Mouse (Mus musculus): Measurements from ENCODE around the gene Pde4d.

Pde4d gene

DNA sequence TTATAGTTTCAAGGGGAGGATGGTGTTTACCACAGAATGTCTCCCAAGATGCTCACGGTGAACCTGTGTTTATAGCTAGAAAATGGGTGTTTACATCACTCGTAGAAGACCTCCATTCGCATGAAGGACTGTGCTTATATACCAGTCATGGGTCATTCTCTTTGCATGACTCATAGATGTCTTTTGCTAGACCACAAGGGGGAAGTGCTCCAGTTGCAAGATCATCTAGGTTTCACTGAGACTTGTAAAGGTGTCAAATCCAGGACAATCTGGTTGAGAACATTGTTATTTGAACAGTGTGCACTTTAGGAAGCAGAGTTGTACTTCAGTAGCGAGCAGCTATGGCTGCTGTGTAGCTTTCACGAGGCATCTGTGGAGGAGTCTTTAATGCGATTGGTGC, 35.3 kb downstream of the Pde4d start:
- ChIA-PET CTCF (no interaction called here), POLR2A (interaction anchor here in 1 of 4 experiments (0.6 kb wide), 1 partner anchor 18 kb away, joined by 3 read pairs; no protein-coding TSS in a partner anchor)

DNA sequence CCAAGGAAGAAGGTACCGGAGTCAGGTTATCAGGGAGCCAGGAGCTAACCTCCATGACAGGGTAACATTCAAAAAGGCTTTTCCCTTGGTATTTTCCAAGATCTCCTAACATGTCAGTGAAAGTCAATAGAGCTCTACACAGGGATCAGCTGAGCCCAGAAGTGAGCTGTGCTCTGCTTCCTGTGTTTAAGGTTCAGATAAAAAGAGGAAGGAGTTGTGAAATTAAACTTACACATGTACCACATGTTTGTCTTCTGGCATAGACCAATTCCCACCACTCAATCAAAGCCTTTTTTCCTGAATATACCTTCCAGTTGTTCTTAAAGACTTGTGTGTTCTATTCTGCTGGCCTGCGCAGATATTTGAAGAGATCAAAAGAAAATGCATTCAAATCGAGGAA, 37.3 kb downstream of the Pde4d start:
- CTCF ChIA-PET: no interaction called here

DNA sequence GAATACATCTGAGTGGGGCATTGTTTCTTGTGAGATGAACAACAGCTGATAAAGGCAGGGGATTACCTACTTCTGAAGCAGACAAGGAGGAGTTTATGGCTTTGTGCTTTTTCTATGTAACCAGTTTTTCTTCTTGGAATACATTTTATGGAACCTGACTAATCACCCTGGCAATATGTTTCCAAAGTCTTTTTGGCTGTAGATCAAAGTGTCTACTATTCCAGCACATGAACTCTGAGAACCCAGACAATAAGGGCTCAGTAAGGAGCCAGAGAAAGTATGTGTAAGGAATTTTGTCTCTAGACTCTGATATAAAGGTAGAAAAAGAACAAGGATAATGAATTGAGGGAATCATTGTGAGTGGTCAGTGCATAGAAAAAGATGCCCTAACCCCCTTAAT, 40.1 kb downstream of the Pde4d start:
- ChIA-PET POLR2A (no interaction called here), CTCF (no interaction called here)

More for the DNA sequence above, 37.3 kb downstream of the Pde4d start:
- POLR2A ChIA-PET: interaction anchor here in 1 of 4 experiments (1.3 kb wide), 1 partner anchor 11 kb away, joined by 3 read pairs; no protein-coding TSS in a partner anchor

DNA sequence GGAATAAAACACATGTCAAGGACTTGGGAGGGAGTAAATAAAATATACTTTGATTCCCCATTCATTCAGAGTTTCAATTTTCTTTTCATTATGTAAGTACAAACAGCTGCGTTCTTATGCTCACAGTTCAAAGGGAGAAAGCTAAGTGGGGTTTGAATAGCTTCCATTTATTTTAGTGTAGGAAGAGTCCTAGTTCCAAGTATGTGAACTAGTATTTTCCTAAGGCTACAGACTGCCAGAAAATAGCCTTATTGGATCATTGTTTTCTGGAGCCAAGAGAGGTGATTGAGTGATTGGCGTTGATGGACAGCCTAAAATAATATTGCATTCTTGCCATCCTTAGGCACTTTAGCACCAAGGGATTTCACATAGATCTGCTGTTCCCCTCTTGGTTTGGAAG, 41.1 kb downstream of the Pde4d start:
- CTCF ChIA-PET: interaction anchor here in 1 of 4 experiments (0.7 kb wide), 1 partner anchor 1680 kb away, joined by 3 read pairs; no protein-coding TSS in a partner anchor
- POLR2A ChIA-PET: no interaction called here

DNA sequence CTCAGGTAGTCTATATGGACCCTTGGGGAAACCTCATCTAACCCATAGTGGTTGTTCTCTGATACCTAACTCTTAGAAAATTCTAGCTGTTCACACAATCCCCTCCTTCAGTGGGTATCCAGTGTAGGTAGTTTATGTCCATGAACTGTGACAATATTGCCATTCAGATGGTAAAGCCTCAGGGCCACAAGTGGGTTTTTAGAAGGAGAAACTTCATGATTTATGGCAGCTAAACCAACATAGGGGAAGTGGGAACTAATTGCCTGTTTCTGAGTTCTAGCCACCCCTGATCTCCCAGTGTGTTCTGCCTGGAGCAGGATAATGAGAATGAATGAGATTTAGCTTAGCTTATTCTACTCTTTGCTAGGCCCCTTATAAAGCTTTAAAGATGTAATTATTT, 43.1 kb downstream of the Pde4d start:
- ChIA-PET CTCF (no interaction called here), POLR2A (no interaction called here)

DNA sequence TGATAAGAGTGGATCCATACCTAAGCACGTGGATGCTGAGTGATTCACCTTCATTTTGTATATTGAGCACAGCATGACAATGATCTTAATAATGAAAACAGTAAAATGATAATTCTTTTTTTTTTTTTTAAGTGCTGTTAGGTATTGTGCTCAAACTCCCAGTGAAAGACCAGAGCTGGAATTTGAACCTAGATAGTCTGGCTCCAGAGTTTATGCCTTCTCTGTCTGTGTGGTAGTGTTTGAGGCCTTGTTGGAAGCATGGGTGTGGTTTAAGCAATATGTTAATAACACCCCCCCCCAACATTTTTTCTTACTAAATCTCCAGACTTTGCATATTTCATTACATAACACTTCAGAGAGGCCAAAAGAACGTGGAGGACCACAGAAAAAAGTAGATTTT, 44.6 kb downstream of the Pde4d start:
- ChIA-PET POLR2A (interaction anchor here in 1 of 4 experiments (0.8 kb wide), 1 partner anchor 181 kb away, joined by 3 read pairs; no protein-coding TSS in a partner anchor), CTCF (no interaction called here)

DNA sequence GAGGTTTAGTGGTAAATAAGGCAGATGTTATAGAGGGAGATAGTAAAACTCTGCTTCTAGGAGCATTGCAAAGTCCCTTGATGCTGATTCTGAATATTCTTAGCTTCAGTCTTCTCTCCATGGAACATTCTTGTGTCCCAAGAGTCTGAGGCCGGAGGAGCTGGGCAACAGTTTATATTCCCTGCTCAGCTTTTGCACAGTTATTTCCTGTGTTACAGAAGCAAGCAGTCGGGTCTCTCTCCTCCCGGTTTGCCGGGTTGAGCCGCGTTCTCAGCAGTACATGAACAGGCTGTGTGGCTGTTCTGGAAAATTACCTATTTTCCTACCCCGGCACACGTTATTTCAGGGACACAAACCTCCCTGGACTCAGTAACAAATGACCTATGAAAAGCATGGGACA, 48.0 kb downstream of the Pde4d start:
- POLR2A ChIA-PET: interaction anchor here in 1 of 4 experiments (0.6 to 1.2 kb wide), 2 partner anchors 11 to 142 kb away, joined by 3 read pairs; no protein-coding TSS in a partner anchor
- CTCF ChIA-PET: no interaction called here

DNA sequence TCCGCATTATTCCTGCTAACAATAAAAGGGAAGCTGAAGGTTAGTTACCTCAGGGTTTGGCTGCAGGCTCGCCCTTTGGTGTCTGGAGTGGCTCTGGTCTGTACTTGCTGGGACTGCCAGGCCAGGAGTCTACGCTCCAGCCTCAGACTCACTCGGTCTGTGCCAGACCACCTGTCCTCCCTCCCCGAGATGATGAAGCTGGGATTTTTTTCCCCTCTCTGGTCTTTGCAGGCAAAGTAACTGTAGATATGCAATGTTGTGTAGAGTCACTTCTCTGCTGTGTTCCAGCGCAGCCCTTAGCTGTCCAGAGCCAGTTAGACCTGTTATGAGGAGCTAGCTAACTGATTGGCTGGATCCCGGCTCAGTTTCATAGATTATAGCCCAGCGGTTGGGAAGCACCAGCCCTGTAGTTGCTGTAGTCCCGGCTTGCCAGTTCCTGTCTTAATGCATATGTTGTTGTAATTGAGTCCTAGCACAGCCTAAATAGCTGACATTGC, 48.5 kb downstream of the Pde4d start:
- ChIA-PET POLR2A (interaction anchor here in 1 of 4 experiments (0.6 to 1.2 kb wide), 2 partner anchors 11 to 141 kb away, joined by 3 read pairs; no protein-coding TSS in a partner anchor), CTCF (no interaction called here)

DNA sequence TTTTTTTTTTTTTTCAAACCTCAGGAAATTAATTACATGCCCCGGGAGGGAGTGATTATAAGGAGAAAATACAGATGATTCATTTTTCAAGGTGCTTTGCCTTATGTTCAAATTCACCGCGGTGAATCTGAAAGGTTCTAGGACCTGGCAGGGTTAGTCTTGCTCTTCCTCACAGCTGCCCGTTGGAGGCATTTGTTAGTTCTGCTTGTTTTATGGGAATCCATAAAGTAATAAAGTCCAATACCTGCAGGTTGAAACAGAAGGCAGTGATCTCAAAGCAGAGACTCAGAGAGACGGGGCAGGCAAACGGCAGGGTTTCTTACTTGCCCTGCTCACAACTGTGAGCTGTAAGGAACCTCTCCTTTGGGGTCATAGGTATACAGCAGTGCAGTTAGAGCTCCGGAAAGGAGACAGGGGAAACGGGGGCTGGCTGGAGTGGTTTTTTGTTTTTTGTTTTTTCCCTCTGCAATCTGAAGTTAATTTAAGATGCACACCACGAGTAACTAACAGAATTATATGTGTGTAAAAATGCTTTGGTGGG, 49.1 kb downstream of the Pde4d start:
- CTCF ChIA-PET: no interaction called here
- POLR2A ChIA-PET: interaction anchor here in 1 of 4 experiments (0.5 to 1.2 kb wide), 2 partner anchors 12 to 87 kb away, joined by 3 read pairs; no protein-coding TSS in a partner anchor

DNA sequence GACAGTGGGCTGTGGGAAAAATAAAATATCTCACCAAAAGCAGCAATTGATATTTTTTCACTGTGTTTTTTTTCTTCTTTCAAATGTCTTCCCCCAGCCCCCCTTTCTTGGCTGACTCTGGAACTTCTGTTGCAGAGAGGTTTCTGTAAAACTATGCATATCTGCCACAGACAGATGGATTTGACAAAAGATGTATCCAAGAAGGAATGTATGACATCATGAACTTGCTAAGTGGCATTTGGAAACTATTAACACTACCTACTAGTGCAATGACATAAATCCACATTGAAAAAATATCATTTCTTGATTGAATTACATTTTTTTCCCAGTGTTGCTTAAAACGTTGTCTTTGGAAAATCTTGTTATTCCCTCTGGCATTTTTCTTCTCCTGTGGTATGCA, 51.6 kb downstream of the Pde4d start:
- POLR2A ChIA-PET: no interaction called here
- CTCF ChIA-PET: no interaction called here

DNA sequence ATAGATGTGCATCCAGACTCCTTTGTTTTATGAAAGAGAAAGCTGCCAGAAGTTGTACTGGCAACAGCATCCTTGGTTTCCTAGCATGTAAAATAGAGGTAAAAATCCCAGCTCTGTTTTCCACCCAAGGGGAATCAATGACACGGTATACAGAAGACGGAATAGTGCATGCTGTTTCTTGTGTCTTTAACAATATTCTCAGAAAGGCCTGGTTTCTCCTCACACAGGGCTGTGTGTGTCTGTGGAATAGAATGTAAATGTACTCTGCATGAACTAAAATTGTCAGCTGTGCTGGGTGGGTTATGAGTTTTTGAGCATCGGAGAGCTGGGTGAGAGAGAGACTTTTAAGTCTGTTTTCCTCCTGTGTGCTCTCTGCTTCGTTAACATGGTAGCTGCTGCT, 74.8 kb downstream of the Pde4d start:
- CTCF ChIA-PET: no interaction called here
- POLR2A ChIA-PET: no interaction called here

DNA sequence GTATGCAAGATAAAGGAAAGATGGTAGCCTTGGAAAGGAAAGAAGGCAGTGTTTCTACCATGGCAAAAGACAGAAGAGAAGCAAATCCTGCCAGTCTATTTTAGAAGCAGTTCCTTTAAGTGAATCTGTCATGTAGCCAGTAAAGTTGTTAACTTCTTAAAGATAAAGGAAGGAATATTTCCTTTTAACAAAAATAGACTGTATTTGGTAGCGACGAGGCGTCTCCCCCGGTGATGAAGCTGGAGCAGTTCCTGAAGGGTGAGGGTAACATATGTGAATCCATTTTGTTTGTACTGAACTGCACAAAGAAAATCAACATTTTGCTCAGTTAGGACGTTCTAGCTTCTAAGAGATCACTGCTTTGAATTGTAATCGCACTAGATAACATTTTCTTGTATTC, 75.2 kb downstream of the Pde4d start:
- POLR2A ChIA-PET: no interaction called here
- CTCF ChIA-PET: no interaction called here

DNA sequence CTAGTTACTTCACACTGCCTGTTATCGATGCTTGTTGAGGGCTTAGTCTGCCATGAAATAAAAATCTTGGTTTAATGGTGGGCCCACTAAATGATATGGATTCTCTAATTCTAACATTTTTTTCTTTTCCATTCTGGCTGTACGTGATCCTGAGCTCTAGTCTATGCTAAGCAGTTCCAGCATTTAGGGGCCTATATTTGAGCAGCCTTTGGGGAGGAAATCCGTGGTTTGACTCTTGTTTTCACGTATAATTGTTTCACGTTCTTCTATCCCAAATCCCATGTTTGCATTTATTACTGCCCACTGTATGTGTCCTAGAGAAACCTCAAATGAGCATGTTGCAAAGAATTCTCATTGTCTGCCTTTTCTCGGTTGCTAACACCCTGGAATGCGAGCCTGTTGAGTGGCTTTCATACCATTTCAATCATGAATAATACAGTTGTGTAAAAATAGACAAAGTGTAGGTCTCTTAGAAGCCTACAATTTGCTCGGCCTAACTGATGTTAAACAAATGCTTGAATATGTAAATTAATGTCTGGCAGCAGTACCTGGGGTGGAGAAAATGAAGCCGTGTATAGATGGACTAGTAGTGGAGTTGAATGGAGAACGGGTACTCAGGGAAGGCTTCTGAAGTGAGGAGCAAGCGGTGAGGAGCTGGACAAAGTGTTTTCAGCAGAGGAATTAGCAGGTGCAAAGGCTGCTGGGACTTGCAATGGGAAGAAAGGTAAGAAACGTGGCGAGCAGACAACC, 76.7 kb downstream of the Pde4d start:
- CTCF ChIA-PET: interaction anchor here in 1 of 4 experiments (0.6 kb wide), 1 partner anchor 15 kb away, joined by 3 read pairs; no protein-coding TSS in a partner anchor
- POLR2A ChIA-PET: interaction anchor here in 1 of 4 experiments (0.6 kb wide), 1 partner anchor 390 kb away, joined by 3 read pairs; no protein-coding TSS in a partner anchor

DNA sequence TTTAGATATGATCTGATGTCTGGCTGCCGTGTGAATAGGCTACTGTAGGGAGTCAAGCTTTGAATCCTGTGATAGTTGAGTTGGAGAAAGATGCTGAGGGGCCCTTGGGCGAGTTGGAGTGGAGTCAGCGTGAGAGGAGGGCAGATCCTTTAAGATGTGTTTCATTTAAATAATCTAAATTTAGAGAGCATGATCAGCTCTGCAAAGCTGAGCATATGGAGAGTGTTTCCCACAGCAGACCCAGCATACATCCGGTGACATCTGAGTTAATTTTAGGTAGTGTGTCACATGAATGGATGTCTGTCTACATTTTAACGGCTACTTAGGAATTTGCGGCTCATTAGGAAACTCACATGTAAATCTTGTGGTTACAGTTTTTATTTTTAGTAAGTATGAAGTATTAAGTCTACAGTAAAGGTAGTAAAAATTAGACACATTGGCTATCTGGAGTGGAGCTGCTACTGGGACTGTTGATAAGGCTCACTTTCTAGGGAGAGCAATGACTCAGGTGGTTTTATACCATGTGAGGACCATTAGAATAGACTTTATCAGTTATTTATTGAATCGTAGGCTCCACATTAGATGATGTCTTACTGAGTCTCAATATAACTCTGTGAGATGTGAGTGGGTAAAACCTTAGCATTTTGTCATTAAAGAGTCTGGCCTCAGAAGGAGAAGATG, 77.5 kb downstream of the Pde4d start:
- ChIA-PET CTCF (no interaction called here), POLR2A (interaction anchor here in 1 of 4 experiments (0.6 kb wide), 1 partner anchor 391 kb away, joined by 3 read pairs; no protein-coding TSS in a partner anchor)

DNA sequence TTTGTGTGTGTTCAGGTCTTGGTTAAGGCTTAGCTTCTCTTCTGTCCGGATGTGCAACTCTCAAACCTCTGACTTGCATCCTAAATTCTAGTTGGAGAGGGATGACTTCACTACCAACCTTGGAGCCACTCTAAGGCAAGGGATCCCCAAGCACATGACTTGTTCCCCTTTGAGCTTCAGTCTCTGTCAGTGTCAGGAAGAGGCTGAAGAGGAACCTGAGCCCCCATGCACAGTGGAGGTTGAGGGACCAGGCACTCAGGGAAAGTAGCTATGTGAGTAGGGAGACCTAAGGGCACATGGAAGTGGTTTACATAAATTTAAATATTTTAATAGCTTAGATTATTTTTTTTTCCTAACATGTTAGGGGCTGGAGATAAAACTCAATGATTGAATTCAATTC, 78.6 kb downstream of the Pde4d start:
- POLR2A ChIA-PET: no interaction called here
- CTCF ChIA-PET: interaction anchor here in 1 of 4 experiments (0.6 kb wide), 1 partner anchor 20 kb away, joined by 5 read pairs; no protein-coding TSS in a partner anchor

DNA sequence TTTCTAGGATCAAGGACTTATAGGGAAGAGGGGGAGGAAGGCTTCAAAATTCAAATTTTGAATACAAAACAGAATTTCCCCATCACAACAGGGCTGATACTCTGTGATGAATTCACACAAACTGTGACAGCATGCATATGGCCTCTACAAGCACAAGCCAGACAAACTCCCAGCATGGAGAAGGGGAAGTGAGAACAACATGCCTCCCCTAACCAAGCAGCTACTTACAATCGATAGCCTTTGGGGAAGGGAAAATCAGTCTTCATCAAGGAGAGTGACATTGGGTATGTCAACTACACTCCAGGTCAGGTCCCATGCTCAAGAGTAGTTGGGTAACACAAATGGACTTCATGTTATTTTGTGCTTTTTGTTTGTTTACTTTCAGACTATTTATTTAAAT, 83.1 kb downstream of the Pde4d start:
- CTCF ChIA-PET: no interaction called here

DNA sequence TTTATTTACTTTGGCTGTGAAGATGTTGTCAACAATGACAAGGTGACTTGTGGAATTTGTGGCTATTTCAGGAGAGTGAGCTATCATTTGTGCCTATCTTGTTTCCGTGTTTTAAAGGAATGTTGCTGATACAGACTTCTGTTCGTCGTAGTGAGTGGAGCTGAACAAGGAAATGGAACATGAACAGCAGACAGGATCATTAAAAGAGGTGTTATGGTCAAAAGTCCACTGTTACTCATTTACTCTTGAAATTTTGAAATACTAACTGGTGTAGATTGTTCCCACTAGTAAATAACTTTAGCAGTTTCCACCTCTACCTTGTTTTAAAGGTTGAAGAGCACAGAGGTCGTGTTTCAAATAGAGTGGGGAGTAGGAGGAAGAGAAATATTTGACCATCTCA, 86.7 kb downstream of the Pde4d start:
- POLR2A ChIA-PET: no interaction called here

More for the DNA sequence above, 83.1 kb downstream of the Pde4d start:
- POLR2A ChIA-PET: interaction anchor here in 1 of 4 experiments (0.6 kb wide), 1 partner anchor 317 kb away, joined by 4 read pairs; no protein-coding TSS in a partner anchor

DNA sequence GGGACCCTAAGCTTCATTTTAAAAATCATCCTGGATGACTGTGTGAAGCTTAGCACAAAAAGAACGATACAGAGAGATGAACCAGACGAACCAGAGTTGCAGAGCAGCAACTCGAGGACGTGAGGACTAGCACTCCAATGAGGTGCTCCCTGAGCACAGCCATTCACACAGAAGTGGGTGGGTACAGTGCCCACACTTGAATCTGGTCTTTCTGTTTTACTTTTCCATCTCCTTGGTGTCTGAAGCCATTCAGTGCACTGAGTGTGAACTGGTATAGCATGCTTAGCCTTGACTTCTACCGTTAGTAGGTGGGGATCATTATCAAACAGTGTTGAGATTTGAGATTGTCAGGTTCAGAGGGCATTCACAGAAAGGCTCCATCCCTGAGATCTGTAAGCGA, 87.2 kb downstream of the Pde4d start:
- POLR2A ChIA-PET: no interaction called here
- CTCF ChIA-PET: no interaction called here

More for the DNA sequence above, 86.7 kb downstream of the Pde4d start:
- CTCF ChIA-PET: no interaction called here

DNA sequence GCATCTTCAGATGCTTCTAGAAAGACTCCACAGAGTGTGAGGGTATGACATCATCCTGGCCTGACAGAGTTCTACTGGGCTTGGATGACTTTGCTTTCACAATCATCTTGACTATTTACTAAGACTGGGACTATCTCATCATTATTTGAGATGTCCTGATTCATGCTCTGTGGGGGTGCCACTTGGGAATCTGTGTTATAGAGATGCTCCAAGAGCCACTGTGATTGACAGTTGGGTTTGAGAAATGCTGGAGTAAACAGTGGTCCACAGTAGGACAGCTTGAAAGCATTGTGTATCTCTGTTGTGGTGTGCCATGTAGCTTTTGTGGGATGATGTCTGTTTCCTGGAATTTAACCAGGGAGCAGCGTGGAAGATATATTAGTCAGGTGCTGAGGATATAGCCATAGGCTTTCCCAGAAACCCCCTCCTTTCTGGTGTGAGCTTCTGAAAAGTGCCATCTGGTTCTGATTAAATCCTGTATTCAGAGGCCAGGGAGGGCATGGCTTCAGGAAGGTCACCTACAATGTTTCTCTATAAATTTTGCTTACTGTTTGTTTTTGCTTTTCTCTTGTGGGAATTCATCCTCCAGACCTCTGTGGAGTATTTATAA, 89.1 kb downstream of the Pde4d start:
- ChIA-PET CTCF (no interaction called here), POLR2A (no interaction called here)

DNA sequence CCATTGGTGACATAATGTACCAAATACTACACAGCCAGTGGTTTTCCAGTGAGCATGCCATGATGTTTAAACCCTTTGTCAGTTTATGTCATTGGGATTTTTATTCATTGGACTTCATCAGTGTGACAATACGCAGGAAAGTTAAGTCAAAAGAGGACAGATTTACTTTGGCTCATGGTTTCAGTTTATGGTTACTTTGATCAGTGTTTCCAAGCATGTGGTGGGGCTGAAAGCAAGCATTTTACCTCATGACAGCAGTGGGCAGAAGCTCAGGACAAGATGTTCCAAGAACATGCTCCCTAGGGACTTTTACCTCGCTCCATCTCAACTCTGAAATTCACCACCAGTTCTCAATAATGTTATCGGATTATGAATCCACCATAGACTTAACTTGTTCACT, 91.7 kb downstream of the Pde4d start:
- ChIA-PET POLR2A (no interaction called here), CTCF (no interaction called here)
